Mouse (Mus musculus): Measurements from ENCODE around the gene Mogs.

Mogs gene

DNA sequence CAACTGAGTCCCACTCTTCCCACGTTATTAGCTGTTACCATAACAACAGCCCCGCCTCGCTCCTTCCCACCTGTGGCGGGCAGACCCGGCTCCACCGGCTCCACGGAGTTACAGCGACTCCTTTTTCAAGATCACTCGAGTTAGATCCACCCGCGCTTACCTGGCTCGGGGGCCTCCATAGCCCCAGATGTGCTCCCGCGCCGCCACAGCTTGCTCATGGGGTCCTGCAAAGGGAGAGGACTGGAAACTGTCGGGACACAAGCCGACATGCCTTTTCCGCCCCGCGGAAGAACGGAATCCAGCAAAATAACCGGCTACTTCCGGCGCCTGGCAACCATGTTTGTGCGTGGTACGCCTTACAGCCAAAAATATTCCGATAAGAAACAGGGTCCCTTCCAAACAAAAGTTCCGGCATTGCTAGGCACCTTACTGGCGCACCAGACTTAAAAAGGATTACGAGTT lies 9.6 kb downstream of the Mogs start:
- ChIA-PET POLR2A (interaction anchor here (0.8 to 8.8 kb wide), 26 partner anchors 9 to 201 kb away, joined by 3 to 75 read pairs (median 4); partner anchors contain the start of genes Rtkn (in 3 of the 4), Mrpl53 (in 2 of the 4), Ccdc142 (in 1 of the 4) and Gm42688 (in 1 of the 4)), CTCF (interaction anchor here in 2 of 4 experiments (1.1 to 1.4 kb wide), 5 partner anchors 18 to 154 kb away, joined by 3 to 4 read pairs (median 3); partner anchors contain the start of genes Ccdc142 (in 1 of the 2) and Gm42688 (in 1 of the 2))

GRCm38 (mm10) chr6:83125331-83125730 lies 10.0 kb downstream of the Mogs start, which contains the start of gene Ino80b:
TSS of gene Ino80b (minus strand) at chr6:83125431.
- CTCF ChIA-PET, result interaction anchor here (0.6 to 2.4 kb wide), 8 partner anchors 10 to 670 kb away, joined by 3 to 8 read pairs (median 4); partner anchors contain the start of genes Ccdc142 (in 1 of the 4), Gm42688 (in 1 of the 4) and Rtkn (in 1 of the 4)

GRCm38 (mm10) chr6:83127419-83127818 lies 12.1 kb downstream of the Mogs start:
- POLR2A ChIA-PET, result interaction anchor here in 2 of 4 experiments (0.8 to 2.2 kb wide), 9 partner anchors 9 to 413 kb away, joined by 3 to 13 read pairs (median 3); partner anchors contain the start of genes Dctn1 (in 1 of the 2) and Rtkn (in 1 of the 2)
- CTCF ChIA-PET, result interaction anchor here (0.6 to 2.4 kb wide), 21 partner anchors 8 to 441 kb away, joined by 3 to 8 read pairs (median 4); partner anchors contain the start of genes 1700003E16Rik (in 2 of the 4), Dctn1 (in 2 of the 4), Wdr54 (in 2 of the 4) and Rtkn (in 1 of the 4)

More at GRCm38 (mm10) chr6:83125331-83125730, 10.0 kb downstream of the Mogs start, which contains the start of gene Ino80b:
- POLR2A ChIA-PET, result interaction anchor here (0.6 to 8.8 kb wide), 29 partner anchors 9 to 579 kb away, joined by 3 to 75 read pairs (median 4); partner anchors contain the start of genes Rtkn (in 3 of the 4), Ccdc142 (in 1 of the 4), Gm42688 (in 1 of the 4) and Mob1a (in 1 of the 4)

- CTCF ChIA-PET, result interaction anchor here in 1 of 4 experiments (1.2 kb wide), 1 partner anchor 10 kb away, joined by 14 read pairs; no protein-coding TSS in a partner anchor
These were observed 16.3 kb downstream of the Mogs start for GRCm38 (mm10) chr6:83131469-83132034.

GRCm38 (mm10) chr6:83132176-83132919 lies 17.1 kb downstream of the Mogs start:
- ChIA-PET POLR2A (interaction anchor here in 3 of 4 experiments (0.6 to 8.4 kb wide), 16 partner anchors 10 to 185 kb away, joined by 3 to 75 read pairs (median 3); partner anchors contain the start of genes Wbp1 (in 2 of the 3), 1700003E16Rik (in 1 of the 3), Ccdc142 (in 1 of the 3) and Gm42688 (in 1 of the 3)), CTCF (interaction anchor here (0.6 to 1.2 kb wide), 9 partner anchors 9 to 467 kb away, joined by 3 to 14 read pairs (median 5); partner anchors contain the start of genes Mob1a (in 1 of the 4), Mthfd2 (in 1 of the 4) and Wbp1 (in 1 of the 4))

More at GRCm38 (mm10) chr6:83131469-83132034, 16.3 kb downstream of the Mogs start:
- POLR2A ChIA-PET, result interaction anchor here in 2 of 4 experiments (0.6 to 8.4 kb wide), 7 partner anchors 10 to 94 kb away, joined by 3 to 75 read pairs (median 3); partner anchors contain the start of gene Wbp1 (in 2 of the 2)

- CTCF ChIA-PET, result interaction anchor here in 1 of 4 experiments (1.0 kb wide), 1 partner anchor 25 kb away, joined by 7 read pairs; no protein-coding TSS in a partner anchor
- POLR2A ChIA-PET, result interaction anchor here in 2 of 4 experiments (0.5 to 8.4 kb wide), 7 partner anchors 8 to 183 kb away, joined by 3 to 75 read pairs (median 4); partner anchors contain the start of gene Wbp1 (in 2 of the 2)
These were observed 18.9 kb downstream of the Mogs start for GRCm38 (mm10) chr6:83134226-83134625.

- POLR2A ChIA-PET, result interaction anchor here (0.5 to 8.4 kb wide), 28 partner anchors 9 to 182 kb away, joined by 3 to 75 read pairs (median 4); partner anchors contain the start of genes Wbp1 (in 4 of the 4), Ccdc142 (in 1 of the 4), Dok1 (in 1 of the 4) and Gm42688 (in 1 of the 4)
- CTCF ChIA-PET, result interaction anchor here in 3 of 4 experiments (0.5 to 1.4 kb wide), 11 partner anchors 9 to 144 kb away, joined by 3 to 8 read pairs (median 4); partner anchors contain the start of genes Ccdc142 (in 1 of the 3), Gm42688 (in 1 of the 3) and Ino80b (in 1 of the 3)
These were observed 19.7 kb downstream of the Mogs start, which contains the start of gene Rtkn for GRCm38 (mm10) chr6:83134951-83135513. TSS of gene Rtkn (plus strand) at chr6:83135463.

- CTCF ChIA-PET, result interaction anchor here in 3 of 4 experiments (0.5 to 1.4 kb wide), 10 partner anchors 9 to 143 kb away, joined by 3 to 8 read pairs (median 4); partner anchors contain the start of genes Ccdc142 (in 1 of the 3), Gm42688 (in 1 of the 3) and Ino80b (in 1 of the 3)
- POLR2A ChIA-PET, result interaction anchor here (0.6 to 8.4 kb wide), 29 partner anchors 9 to 144 kb away, joined by 3 to 75 read pairs (median 3); partner anchors contain the start of genes Wbp1 (in 4 of the 4), Ccdc142 (in 1 of the 4), Dok1 (in 1 of the 4) and Gm42688 (in 1 of the 4)
These were observed 20.4 kb downstream of the Mogs start for GRCm38 (mm10) chr6:83135571-83136161.

DNA sequence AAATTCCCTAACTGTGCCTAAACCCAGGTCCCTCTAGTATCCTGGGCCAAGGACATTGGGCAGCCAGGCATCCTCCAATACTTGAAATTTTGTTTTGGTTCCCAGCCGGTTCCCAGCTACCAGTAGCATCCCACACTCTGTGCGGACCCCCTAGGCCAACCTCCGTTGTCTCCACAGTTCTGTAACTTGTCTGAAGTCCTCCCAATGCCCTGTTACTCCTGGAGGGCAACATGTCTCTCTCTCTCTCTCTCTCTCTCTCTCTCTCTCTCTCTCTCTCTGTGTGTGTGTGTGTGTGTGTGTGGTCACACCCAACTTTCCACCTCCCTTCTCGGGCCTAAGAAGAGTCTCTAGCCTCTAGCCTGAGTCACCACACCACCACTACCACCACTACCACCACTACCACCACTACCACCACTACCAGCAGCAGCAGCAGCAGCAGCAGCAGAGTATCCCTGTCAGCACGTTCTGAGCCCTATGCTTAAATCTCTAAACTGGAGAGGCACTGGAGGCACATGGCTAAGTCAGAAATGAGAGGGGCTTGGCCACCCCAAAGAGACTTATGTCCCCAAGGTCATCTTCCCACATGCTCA lies 21.1 kb downstream of the Mogs start:
- ChIA-PET POLR2A (interaction anchor here (0.6 to 8.4 kb wide), 20 partner anchors 9 to 190 kb away, joined by 3 to 75 read pairs (median 4); partner anchors contain the start of genes Wbp1 (in 3 of the 4), Ccdc142 (in 1 of the 4), Dctn1 (in 1 of the 4) and Gm42688 (in 1 of the 4)), CTCF (interaction anchor here in 1 of 4 experiments (1.2 to 2.1 kb wide), 4 partner anchors 10 to 140 kb away, joined by 3 to 8 read pairs (median 6); no protein-coding TSS in a partner anchor)

- ChIA-PET POLR2A (interaction anchor here (0.6 to 8.4 kb wide), 20 partner anchors 9 to 189 kb away, joined by 3 to 75 read pairs (median 3); partner anchors contain the start of genes Wbp1 (in 3 of the 4), 1700003E16Rik (in 1 of the 4), Ccdc142 (in 1 of the 4) and Dctn1 (in 1 of the 4)), CTCF (interaction anchor here (0.5 to 2.1 kb wide), 11 partner anchors 10 to 201 kb away, joined by 3 to 8 read pairs (median 3); partner anchors contain the start of genes 1700003E16Rik (in 1 of the 4), Ccdc142 (in 1 of the 4), Gm42688 (in 1 of the 4) and Wdr54 (in 1 of the 4))
These were observed 21.7 kb downstream of the Mogs start for GRCm38 (mm10) chr6:83136881-83137575.

DNA sequence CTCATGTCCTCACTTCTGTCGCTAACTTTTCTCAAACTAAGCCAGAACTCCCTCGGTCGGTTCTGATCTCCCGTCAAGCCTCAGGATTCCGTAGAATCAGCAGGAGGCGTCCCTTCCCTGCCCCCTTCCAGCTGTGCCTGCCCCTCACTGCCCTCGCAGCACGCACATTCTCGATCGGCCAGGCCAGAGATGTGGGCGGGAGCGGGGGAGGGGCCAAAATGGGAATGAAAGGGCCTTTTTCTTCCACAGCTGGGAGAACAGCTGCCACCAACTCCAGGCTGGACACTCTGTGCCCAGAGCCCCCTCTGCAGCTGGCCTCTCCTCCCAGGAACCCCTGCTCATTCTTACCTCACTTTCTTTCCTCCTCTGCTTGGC lies 22.3 kb downstream of the Mogs start:
- CTCF ChIA-PET, result interaction anchor here (0.5 to 2.1 kb wide), 11 partner anchors 10 to 202 kb away, joined by 3 to 8 read pairs (median 3); partner anchors contain the start of genes 1700003E16Rik (in 1 of the 4), Ccdc142 (in 1 of the 4), Gm42688 (in 1 of the 4) and Wdr54 (in 1 of the 4)

GRCm38 (mm10) chr6:83138056-83138455 lies 22.8 kb downstream of the Mogs start:
- ChIA-PET POLR2A (interaction anchor here in 3 of 4 experiments (0.6 to 8.4 kb wide), 11 partner anchors 8 to 176 kb away, joined by 3 to 75 read pairs (median 3); partner anchors contain the start of genes 1700003E16Rik (in 2 of the 3), Wbp1 (in 2 of the 3), Wdr54 (in 2 of the 3) and Ccdc142 (in 1 of the 3)), CTCF (interaction anchor here in 1 of 4 experiments (0.9 to 2.1 kb wide), 4 partner anchors 11 to 127 kb away, joined by 3 to 8 read pairs (median 6); partner anchors contain the start of genes Ccdc142 and Gm42688)

More for the DNA sequence above, 22.3 kb downstream of the Mogs start:
- POLR2A ChIA-PET, result interaction anchor here (0.6 to 8.4 kb wide), 17 partner anchors 8 to 189 kb away, joined by 3 to 75 read pairs (median 3); partner anchors contain the start of genes Wbp1 (in 2 of the 4), 1700003E16Rik (in 1 of the 4), Ccdc142 (in 1 of the 4) and Dctn1 (in 1 of the 4)

DNA sequence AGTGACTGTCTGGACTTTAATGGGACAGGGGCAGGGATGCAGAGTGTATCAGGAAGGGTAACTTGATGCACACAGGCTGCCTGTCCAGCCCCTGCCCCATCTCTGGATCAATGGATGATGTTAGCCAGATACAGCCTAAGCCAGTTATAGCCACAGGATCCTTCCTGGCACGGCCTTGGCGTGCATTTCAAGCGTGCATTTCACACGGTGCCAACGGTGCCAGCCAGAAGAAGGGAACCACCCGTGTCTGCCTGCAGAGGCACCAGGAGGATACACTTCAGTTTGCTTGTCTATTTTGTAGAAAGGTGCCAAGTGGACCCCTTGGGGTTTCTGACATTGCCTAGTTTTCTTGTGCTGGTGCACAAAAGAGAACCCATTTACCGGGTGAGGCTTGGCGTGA lies 24.7 kb downstream of the Mogs start:
- ChIA-PET POLR2A (interaction anchor here in 1 of 4 experiments (0.6 kb wide), 1 partner anchor 86 kb away, joined by 3 read pairs; the partner anchor contains the start of gene Aup1), CTCF (no interaction called here)

DNA sequence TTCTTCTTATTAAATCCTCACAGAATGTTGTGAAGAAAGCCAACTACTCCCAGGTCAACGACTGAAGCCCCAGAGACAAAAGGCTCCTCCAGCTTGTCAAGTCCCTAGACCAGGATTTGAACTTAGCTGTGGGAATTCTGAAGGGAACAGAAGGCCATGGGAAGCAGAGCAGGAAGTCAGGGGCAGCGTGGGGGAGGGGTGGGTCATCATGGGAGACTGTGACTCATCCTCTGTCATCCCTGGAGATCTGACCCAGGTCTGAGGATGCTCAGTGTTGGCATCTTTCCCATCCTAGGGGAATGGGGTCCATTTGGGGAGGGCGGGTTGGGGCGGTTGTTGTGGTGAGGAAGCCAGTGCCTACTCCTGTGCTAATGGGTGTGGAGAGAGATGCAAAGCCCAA lies 26.3 kb downstream of the Mogs start:
- ChIA-PET CTCF (interaction anchor here (0.5 to 1.8 kb wide), 7 partner anchors 9 to 316 kb away, joined by 3 to 14 read pairs (median 5); partner anchors contain the start of gene Wbp1 (in 1 of the 4)), POLR2A (interaction anchor here (0.7 to 3.4 kb wide), 19 partner anchors 11 to 1014 kb away, joined by 3 to 26 read pairs (median 4); partner anchors contain the start of genes 1700003E16Rik (in 2 of the 4), Ccdc142 (in 2 of the 4), Gm42688 (in 2 of the 4) and Wbp1 (in 2 of the 4))
